Mouse (Mus musculus) stomach, embryonic 14.5 days (tissue): ENCODE results near the gene Gm10352. TPM values are rescaled to one million over a fixed set of nuclear protein-coding genes. Genes with fewer than 3 reads are reported as not detected.
"Not testable (repeated sequence)": the region's sequence is repeated elsewhere in the genome, so short reads cannot be mapped to it uniquely, and the experiment has no call there.

ENCODE experiments used
- ATAC-seq: fragments of 200-750 bp; cut with Nextera tagmentation; 2 replicates; pipeline ENCODE4 v1.8.0; 2017; ENCODE audit warnings: low read depth, moderate TSS enrichment; ENCODE audit not compliant: insufficient number of reproducible peaks, insufficient read depth, low FRiP score
- H3K27ac ChIP-seq: fragments of 300-500 bp; sonication (generic); 2 replicates; pipeline ENCODE4 v1.5.1; 2014; ENCODE audit warnings: mild to moderate bottlenecking, low read length, moderate library complexity, mixed read lengths
- H3K27me3 ChIP-seq: fragments of 300-500 bp; sonication (generic); 2 replicates; pipeline ENCODE4 v1.6.1; 2014; ENCODE audit warnings: low read length, control low read depth, mixed read lengths; ENCODE audit not compliant: control insufficient read depth, insufficient read depth
- H3K36me3 ChIP-seq: fragments of 300-500 bp; sonication (generic); 2 replicates; pipeline ENCODE4 v1.6.1; 2014; ENCODE audit warnings: mild to moderate bottlenecking, control low read depth, low read length, moderate library complexity, mixed read lengths; ENCODE audit not compliant: control insufficient read depth, insufficient read depth
- H3K4me1 ChIP-seq: fragments of 300-500 bp; sonication (generic); 2 replicates; pipeline ENCODE4 v1.6.1; 2014; ENCODE audit warnings: low read length, control low read depth, mixed read lengths; ENCODE audit not compliant: control insufficient read depth, insufficient read depth
- H3K4me2 ChIP-seq: fragments of 300-500 bp; sonication (generic); replicated peaks from 2 replicates; pipeline ENCODE4 v1.6.1; 2014; ENCODE audit warnings: low read depth, low read length, control low read depth
- H3K4me3 ChIP-seq: fragments of 300-500 bp; sonication (generic); 2 replicates; pipeline ENCODE4 v1.5.1; 2014; ENCODE audit warnings: low read depth, low read length, control low read depth
- H3K9ac ChIP-seq: fragments of 300-500 bp; sonication (generic); replicated peaks from 2 replicates; pipeline ENCODE4 v1.6.1; 2014; ENCODE audit warnings: low read depth, mild to moderate bottlenecking, control low read depth, low read length, moderate library complexity, mixed read lengths
- H3K9me3 ChIP-seq: fragments of 300-500 bp; sonication (generic); 2 replicates; pipeline ENCODE4 v1.6.1; 2016; ENCODE audit warnings: low read depth, low read length, control low read depth; ENCODE audit not compliant: control insufficient read depth
- WGBS: fragments of 180-500 bp; shearing (Covaris S2); extraction: QIAGEN DNeasy Blood & Tissue Kit; methylation state at CpG from one replicate; pipeline ENCODE4 v1.1.7; 2014; 5-methylcytosine and 5-hydroxymethylcytosine counted together
- polyA plus RNA-seq: library from polyadenylated mRNA; unstranded; fragments of >200 nt; fragmentation: Nextera tagmentation; extraction: Ambion mirVana; gene quantifications from 2 replicates; pipeline ENCODE4 v1.2.1, GENCODE M21; 2014

Gm10352 gene
- polyA plus RNA-seq: 0.56 TPM in 1 of 2 replicates, not detected in the other

GRCm38 (mm10) chrY:2900689-2901088 lies at the start of gene Gm10352:
Gene Gm10352 (plus strand): TSS chrY:2900989.
- not testable (repeated sequence) for H3K9ac ChIP-seq
- no CpG with 5 or more reads among the region's 9 CpGs for WGBS

GRCm38 (mm10) chrY:2932282-2932681 lies 31.5 kb downstream of the Gm10352 start, which contains the start of gene Gm29289:
Gene Gm29289 (plus strand): TSS chrY:2932582.
- not testable (repeated sequence) for H3K9ac ChIP-seq, H3K27ac ChIP-seq, H3K27me3 ChIP-seq, H3K4me2 ChIP-seq, H3K36me3 ChIP-seq, H3K4me1 ChIP-seq, ATAC-seq, H3K4me3 ChIP-seq, H3K9me3 ChIP-seq
- WGBS: no CpG with 5 or more reads among the region's 9 CpGs

More at GRCm38 (mm10) chrY:2900689-2901088, at the start of gene Gm10352:
- H3K9me3 ChIP-seq, H3K4me1 ChIP-seq, ATAC-seq, H3K27ac ChIP-seq, H3K4me3 ChIP-seq, H3K27me3 ChIP-seq, H3K4me2 ChIP-seq, H3K36me3 ChIP-seq: not testable (repeated sequence)

Other genes starting within 250 kb of the Gm10352 start
- gene Sry, start 237.3 kb upstream of the Gm10352 start, polyA plus RNA-seq: not detected in 2 replicates
- not detected in 2 replicates for gene H2al2b, start 180.3 kb upstream of the Gm10352 start, polyA plus RNA-seq
- not detected in 2 replicates for gene Gm4064, start 104.8 kb upstream of the Gm10352 start, polyA plus RNA-seq
- gene Rbmy, start 70.3 kb upstream of the Gm10352 start, polyA plus RNA-seq: not detected in 2 replicates
- not detected in 2 replicates for gene Gm10256, start 70.3 kb upstream of the Gm10352 start, polyA plus RNA-seq
- gene Gm29289, start 31.6 kb downstream of the Gm10352 start, polyA plus RNA-seq: not detected in 2 replicates